Mouse (Mus musculus) adrenal gland, adult 2 months (tissue): ENCODE measurements around the gene Tmem160. TPM values are rescaled to one million over a fixed set of nuclear protein-coding genes. Genes with fewer than 3 reads are reported as not detected.

Experiments
- DNase-seq: peaks from one replicate; pipeline ENCODE4 v3.0.0; 2021
- long read RNA-seq: library from polyadenylated mRNA; stranded (forward); transcript quantifications from one replicate; pipeline ENCODE4 v2.0.0, GENCODE M21; 2021
- polyA plus RNA-seq: library from polyadenylated mRNA; depleted of rRNA; stranded (reverse); fragments of >200 nt; gene quantifications from 2 replicates; pipeline ENCODE4 v1.2.3, GENCODE M21; 2012; rRNA removed
- total RNA-seq, 2 experiments: library from RNA; stranded (reverse); gene quantifications; 2 replicates each; pipeline ENCODE4 v1.2.3; 2021

Tmem160 gene
- total RNA-seq = 10 to 100 TPM; 31.1 to 76.6 TPM
- polyA plus RNA-seq = 409 and 528 TPM in 2 replicates
- long read RNA-seq, transcript Tmem160-201 (3 exons, 815 nt) = major isoform, 78 of 120 reads
- long read RNA-seq, partial matches to known transcripts = 42 of 120 reads
- long read RNA-seq, other reads (novel, unspliced or antisense) = 0 of 120 reads

DNA sequence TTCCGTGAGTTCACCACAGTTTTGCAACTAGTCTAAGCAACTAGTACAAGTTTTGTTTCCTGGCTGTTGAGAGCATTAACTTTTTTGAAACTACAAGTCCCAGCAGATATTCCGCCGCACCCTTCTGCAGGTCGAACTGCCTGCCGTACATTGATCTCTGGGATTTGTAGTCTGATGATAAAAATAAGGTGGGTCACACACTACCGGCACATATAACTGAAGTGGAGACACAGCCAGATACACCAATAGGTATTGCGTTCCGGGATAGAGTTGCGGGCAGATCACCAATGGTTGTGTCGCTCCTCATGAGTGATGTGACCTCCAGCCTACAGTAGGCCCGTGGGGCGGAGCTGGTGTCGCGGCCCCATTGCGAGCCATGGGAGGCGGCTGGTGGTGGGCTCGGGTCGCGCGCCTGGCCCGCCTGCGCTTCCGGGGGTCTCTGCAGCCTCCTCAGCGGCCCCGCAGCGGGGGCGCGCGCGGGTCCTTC is at the start of gene Tmem160:
Gene Tmem160 (plus strand): TSS at position 193 of the 487 bp plus-strand sequence.
- peak; percentile 95 for DNase-seq

DNA sequence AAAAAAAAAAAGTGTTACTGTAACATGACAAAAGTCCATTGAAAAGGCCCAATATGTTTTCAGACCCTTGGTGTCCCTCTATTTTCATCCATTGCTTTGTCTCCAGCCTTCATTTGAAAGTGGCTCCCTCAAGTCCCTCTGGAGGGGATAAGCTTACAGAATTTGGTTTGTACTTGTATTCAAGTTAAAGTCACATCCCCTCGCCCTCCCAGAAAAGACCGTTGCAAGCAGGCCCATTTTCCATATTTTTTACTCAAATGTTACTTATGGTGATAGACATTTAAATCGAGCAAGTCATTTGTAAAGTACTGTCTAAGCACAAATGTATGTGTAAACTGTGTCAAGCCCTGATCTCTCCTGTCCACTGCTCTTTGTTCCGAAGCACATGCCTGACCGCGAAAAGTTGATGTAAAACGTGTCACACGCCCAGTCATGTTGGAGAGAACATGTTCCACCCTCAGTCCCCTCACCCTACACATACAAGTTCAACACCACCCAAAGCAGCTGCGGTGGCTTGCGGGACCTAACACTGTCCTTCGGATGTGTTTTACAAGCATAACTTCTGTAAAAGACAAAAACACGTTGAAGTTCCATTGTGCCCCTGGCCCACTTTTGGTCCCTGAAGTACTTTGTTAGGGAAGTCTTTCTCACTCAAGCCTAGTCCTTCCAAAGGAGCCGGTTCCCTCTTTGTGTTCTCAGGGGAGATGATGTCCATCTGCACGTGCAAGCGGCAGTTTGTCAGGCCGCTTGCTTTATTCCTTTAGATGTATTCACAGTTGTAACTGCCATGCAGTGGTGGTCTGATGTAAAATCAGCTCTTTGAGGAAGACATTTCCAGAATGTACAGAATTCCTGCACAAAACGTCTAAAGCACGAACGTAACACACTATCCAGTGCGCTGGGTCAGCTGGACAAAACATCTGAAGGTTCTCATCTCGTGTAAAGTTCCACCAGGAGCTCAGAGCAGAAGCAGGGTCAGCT is 49.3 kb upstream of the Tmem160 start:
- peak; percentile 29 for DNase-seq

DNA sequence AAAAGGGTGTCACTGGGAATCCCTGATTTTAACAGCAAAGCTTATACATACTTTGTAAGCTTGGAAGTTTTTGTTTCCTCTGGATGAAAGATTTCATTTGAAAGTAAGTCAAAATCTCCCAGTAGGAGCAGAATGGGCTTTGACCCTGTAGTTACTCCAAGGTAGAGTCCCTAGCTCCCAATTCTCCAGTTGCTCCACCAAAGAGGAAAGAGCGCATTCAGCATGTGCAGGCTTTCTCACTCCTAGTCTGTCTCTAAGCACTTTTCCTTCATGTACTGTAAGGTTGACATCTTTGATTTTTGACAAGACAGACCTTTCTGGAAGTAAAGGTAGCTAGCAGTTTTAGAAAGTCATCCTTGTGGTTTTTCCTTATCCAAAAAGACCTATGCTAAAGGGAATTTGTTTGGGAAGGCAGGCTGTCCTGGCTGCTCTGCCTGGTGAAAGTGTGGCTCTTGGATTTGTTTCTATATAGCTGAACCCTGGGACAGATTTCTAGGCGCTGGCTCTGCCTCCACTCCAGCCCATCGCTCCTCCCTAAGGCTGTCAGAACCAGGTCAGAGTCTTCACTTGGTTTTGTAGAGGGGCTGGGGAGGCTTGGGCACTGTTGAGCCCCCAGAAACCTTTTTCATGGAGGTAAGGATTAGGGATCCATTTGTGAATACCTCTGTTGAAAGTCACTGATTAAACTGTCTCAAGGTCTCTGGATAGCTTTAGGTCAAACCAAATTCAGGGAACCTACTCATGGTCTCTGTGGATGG is 48.1 kb upstream of the Tmem160 start:
- DNase-seq = no peak

DNA sequence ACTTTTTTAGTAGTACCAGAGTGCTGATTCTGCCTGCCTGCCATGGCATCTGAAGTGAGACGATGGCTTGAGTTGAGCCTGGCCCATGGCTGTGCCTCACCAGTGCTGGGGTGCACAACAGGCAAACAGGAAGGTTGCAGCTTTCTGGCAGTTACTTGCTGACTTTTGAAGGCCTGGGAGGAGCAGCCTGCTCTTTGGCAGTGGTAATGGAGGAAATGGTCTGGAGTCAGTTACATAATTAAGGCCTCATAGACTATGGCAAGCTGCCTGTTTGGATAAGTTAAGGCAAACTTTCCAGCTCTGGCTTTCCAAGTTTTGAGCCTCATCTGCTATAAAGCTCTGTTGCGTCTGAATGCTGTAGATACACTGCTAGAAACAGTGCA is 47.5 kb upstream of the Tmem160 start:
- DNase-seq = peak; percentile 69

DNA sequence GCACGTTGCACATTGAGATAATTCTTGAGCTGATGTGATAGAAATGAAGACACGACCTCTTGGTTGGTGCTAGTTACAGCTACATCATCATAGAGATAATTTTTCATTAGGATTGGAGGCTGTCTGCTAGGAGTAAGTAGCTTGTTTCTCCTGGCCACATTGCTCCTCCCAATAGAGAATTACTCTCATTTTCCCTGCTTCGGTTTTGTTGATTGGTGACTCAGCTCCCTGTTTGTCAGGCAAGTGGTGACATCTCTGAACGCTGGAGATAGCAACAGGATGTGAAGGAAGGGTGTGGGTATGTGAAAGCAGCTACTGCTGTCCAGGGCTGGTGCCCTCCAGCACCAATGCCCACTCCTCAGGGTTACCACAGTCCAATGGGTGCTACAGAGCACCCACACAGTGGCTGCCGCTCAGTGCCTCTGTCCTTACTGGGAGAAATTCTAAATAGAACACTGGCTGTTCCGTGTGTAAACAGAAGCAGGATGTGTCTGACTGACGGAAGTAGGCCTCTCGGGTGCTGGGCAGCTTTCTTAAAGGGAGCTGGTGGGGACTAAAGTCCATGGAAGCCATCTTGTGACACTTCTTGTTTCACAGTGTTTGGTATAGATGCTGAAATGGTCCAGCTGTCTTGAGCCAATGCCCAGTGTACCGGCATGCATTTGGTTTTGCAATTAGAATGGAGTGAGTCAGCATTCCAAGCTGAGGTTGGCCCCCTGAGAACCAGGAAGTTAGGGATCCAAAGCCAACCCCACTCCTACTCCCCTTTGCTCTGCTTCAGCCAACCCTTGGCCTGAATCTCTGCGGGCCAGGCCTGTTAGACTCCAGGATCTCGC is 46.8 kb upstream of the Tmem160 start:
- peak; percentile 81 for DNase-seq

DNA sequence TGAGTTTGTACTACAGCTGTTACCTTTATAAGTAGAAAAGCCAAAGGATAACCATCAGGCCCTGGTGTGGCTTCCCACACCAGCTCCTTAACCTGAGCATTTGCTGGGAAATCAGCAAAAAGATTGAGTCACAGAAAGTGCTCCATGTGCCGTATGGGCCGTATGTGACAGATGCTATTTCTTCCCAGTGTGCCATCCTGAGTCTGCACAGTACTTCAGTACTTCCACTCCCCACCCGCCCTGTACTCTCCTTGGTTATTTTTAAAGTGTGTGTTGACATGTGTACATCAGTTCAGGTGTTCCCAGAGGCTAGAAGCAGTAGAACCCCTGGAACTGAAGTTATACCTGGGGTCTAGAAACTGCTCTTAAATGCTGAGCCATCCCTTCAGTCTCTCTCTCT is 45.6 kb upstream of the Tmem160 start:
- no peak for DNase-seq

DNA sequence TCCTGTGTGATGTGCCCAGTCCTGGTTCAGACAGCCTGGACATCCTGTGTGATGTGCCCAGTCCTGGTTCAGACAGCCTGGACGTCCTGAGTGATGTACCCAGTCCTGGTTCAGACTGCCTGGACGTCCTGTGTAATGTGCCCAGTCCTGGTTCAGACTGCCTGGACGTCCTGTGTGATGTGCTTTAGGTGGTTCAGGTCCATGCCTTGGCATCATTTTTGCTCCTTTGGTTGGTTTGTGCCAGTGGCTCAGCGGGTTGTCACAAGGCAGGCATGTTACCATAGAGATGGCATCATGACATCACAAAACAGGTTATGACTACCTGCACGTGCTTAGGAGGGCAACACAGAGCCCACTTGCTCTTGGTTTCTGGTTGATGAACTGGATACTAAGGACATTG is 41.5 kb upstream of the Tmem160 start:
- DNase-seq = no peak

DNA sequence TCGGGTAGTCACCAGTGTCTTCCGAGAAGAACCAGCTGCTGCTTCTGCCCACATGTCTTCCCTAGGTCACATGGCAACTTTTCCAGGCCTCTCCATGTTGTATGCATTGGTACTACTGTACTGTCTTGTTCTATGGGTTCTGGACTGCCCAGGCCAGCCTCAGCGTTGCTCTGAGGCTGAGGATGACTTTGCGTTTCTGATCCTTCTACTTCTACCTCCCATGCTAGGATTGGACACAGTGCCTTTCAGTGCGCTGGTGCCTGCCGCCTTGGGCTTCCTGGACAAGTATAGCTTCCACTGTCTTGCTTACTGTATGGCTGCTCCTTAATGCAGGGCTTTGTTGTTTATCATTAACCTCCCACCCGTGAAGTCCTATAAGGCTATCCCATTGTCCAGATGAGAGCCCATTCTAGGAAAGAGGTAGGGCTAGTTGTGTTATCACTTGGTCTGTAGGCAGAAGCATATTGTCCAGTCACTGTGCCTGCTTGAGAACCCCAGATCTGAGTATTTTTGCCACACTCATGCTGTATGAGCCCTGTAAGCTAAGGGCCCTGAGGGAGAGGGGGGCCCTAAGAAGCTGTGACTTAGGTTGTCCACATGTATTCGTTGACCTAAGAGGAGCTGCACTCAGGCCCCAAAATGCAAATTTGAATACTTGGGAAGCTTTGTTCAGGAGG is 40.2 kb upstream of the Tmem160 start:
- DNase-seq = no peak

DNA sequence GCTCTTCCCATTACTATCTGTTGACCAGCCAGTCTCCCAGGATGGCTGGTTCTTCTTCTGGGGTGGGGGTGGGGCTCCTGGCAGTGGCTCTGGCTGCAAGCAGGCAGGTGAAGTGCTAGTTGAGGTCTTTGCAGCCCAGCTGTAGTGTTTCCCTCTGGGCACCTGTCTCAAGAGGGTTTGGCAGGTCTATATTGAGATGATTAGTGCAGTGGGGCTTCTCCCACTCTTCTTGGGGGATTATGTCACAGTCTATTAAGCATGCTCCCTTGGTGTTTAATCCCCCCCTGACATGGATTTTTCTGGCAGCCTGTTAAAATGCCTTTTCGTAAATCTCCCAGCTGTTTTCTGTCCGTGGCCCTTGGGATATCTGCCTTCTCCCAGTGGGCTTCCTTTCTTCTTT is 39.6 kb upstream of the Tmem160 start:
- no peak for DNase-seq

DNA sequence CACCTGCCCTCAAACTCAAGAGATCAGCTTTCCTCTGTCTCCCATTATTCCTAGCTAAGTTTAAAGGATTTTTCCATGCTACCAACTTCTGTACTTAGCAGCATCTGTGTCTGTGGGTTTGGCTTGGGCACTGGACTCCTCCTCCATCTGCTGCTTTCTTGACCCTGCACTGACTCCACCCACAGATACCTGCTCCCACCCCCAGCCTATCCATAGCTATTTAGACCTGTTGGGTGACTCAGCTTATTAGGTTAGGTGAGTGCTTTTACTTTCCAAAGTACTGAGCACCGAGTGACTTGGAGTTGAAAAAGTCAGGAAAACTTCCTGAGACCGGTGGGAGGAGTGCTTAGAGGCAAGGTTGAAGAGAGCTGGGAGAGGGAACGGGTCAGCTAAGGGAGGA is 37.2 kb upstream of the Tmem160 start:
- DNase-seq = no peak

DNA sequence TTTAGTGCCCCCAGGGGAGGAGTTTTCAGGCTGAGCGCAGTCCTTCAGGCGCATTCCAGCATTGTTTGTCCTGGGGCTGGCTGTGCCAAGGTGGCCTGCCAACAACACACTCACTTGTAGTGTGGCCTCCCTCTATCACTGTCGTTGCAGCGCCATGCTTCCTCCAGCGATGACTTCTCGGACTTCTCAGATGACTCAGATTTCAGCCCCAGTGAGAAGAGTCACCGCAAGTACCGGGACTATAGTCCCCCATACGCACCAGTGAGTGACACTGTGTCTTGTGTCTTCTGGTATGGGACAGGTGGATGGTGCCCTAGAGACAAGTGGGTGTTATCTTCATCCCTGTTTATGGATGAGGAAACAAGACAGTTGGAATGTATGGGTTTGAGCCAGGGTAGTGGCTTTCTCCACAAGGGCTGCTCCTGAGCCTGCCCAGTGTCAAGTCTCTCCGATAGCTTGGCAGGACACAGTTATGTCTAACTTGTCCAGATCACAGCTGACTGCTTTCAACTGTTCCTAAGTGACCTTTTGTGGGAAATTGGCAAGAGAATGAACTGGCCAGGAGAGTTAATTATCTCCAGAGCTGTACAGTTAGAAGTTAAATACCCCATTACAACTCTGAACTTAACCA is 35.3 kb upstream of the Tmem160 start:
- DNase-seq = peak; percentile 57

DNA sequence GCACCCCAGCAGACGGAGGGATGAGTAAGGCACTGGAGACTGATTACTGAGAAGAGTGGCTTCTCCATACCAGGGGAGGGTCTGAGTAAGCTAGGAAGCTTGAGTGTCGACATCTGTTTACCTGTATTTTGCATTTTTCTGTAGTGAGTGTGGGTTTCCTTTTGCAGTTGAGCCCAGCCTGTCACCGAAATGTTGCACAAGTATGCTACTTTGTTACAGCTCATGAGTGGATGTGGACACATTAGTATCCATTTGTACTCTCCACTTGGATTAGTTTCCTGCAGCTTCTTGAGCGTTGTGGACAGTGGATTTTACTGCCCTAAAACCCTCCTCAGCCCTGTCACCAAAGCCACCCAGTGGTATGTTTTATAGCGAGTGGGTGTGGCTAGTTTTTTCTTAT is 33.9 kb upstream of the Tmem160 start:
- DNase-seq = no peak

DNA sequence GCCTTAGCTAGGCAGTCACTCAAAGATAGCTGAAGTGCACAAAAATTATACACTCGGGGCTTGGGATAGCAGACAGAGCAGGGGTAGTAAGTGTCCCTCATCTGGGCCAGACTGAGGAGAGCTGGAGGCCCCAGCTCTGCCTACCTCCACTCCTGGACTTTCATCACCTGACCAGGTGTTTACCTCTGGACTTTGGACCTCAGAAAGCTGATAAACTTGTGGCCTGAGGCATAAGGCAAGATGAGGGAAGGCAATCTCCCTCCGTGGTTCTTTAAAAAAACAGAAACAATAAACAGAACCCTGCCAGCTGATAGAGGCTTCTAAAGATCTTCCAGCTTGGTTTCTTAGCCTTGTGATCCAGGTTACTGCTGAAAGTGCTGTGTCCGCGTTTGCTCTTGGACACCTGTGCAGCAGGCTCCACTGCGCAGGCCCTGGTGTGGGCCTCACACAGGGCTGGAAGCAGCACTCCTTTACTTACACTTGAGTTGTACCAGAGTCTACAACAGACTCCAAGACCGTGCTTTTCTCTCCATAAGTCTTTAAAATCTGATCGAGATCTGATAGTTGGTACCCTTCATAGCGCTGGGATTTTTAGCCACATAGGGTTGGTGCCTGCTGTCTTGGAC is 32.0 kb upstream of the Tmem160 start:
- no peak for DNase-seq

DNA sequence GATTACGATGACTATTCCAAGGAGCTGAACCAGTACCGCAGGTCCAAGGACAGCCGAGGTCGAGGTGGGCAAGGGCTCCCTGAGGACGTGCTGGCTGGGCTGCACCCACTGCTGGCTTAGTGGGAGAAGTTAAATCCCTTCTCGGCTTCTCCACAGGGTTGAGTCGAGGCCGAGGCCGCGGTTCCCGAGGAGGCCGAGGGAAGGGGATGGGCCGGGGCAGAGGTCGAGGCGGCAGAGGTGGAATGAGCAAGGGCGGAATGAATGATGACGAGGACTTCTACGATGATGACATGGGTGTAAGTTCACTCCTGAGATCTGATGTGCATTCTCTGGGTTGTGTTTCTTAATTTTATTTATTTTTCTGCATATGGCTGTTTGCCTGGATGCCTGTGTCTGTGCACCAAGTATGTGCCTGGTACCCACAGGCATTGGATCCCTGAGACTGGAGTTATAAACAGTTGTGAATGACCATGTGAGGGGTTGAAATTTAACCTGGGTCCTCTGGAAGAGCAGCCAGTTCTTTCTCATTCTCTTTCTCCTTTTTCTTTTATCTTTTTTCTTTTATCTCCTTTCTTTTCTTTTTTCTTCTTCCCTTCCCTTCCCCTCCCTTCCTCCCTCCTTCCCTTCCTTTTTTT is 30.2 kb upstream of the Tmem160 start:
- no peak for DNase-seq

DNA sequence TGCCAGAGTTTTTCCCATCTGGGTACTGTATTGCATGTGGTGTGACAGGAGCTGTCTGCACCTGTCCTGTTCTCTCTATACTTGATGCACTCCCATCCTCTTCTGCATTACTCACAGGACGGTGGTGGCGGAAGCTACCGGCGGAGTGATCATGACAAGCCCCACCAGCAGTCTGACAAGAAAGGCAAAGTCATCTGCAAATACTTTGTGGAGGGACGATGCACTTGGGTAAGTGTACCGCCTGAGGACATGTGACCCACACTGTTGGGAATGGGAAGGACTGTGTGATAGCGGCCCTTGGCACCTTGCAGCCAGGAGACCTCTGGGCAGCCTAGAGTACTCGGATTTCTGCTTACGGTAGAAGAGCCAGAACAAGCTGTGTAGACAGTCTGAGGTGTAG is 28.8 kb upstream of the Tmem160 start:
- no peak for DNase-seq

DNA sequence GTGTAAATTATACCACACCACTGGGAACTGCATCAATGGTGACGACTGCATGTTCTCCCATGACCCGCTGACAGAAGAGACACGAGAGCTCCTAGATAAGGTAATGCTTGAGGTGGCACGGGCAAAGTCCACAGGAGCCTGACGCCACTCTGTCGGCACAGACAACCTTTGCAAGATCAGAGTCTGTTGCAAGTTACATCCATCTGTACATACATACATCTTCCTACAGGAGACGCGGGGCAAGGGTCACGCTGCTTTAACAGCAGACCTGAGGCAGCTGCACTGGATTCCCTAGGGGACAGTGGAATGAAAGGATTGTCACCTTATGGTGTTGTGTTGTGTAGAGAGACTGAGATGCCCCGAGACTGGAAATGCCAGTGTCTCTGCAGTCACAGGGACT is 26.9 kb upstream of the Tmem160 start:
- DNase-seq = no peak

DNA sequence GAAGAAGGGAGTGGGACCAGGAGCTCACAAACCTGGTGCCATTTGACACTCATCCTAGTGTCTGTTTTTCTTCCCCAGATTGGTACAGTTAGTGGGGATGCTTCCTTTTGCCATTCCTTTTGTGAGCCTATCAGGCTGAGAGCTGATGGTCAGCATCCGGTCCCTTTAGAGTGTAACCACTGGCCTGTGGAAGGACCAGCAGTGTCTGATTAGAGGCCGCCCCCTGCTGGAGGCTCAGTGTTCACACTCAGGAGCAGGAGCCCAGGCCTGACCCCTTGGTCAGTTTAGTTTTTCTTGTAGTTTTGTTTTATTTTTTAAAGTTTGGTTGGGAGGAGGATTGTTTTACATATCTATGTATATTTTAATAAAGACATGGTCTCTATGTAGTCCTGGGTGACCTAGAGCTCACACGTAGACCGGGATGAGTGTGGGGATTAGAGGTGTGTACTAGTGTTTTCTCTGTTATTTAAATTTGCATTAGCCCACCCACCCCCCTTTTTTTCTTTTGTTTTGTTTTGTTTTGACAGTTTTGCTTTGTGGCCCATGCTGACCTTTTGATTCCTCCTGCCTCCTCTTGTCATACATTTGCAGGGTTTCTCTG is 26.4 kb upstream of the Tmem160 start:
- DNase-seq = peak; percentile 86

DNA sequence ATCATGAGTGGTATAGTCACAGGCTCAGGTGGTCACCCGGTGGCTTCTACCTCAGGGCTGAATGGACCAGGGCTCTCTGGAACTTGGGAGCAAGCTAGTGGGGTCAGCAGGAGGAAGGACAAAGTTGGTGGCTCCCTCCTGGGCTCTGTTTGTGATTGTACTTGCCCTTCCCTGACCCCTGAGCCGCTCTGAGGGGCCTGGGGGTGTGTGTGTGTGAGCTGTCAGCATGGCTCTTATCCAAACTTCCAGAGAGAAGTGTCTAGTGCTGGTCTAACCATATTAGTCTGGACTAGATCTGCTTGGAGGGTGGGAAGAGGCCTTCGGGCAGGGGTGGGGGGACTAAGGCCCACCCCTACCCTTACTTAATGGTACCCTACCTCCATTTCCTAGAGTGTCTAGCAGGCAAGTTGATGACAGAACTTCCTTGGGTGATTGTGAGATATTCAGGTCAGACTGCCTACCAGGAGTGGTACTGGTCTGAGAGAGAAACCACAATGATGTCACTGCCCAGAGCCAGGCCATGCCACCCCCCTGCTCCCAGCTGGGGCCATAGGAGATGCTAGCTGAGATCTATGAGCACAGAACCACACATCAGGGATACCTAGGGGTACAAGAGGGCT is 19.1 kb upstream of the Tmem160 start:
- no peak for DNase-seq

DNA sequence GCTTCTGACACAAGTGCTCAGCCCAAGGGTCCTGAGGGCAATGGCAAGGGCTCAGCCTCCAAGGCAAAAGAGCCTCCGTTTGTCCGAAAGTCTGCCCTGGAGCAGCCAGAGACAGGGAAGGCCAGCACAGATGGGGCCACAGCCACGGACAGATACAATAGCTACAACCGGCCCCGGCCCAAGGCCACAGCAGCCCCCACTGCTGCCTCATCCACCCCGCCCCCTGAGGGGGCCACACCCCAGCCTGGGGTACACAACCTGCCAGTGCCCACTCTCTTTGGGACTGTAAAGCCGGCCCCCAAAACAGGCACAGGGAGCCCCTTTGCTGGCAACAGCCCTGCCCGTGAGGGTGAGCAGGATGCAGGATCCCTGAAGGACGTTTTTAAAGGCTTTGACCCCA is 17.5 kb upstream of the Tmem160 start:
- no peak for DNase-seq
